Mouse (Mus musculus) cerebellum, adult 2 months (tissue): Measurements from ENCODE around the gene Fam166b. TPM values are rescaled to one million over a fixed set of nuclear protein-coding genes. Genes with fewer than 3 reads are reported as not detected.

Source experiments
- DNase-seq, 2 experiments: peaks; one replicate each; pipeline ENCODE4 v3.0.0; 2021
- H3K27ac ChIP-seq: fragments of 200-500 bp; 2 replicates; pipeline ENCODE4 v1.5.1; 2012; ENCODE audit warnings: low read length, control low read depth, inconsistent platforms; ENCODE audit not compliant: insufficient read depth
- H3K27me3 ChIP-seq: fragments of 200-500 bp; 2 replicates; pipeline ENCODE4 v1.6.1; 2012; ENCODE audit warnings: inconsistent platforms, mild to moderate bottlenecking, low read length, moderate library complexity; ENCODE audit not compliant: control insufficient read depth, insufficient read depth
- H3K4me1 ChIP-seq: fragments of 200-500 bp; 2 replicates; pipeline ENCODE4 v1.6.1; 2011; ENCODE audit warnings: low read length; ENCODE audit not compliant: control insufficient read depth, insufficient read depth
- H3K4me3 ChIP-seq: fragments of 200-500 bp; replicated peaks from 2 replicates; pipeline ENCODE3; 2011; ENCODE audit warnings: mild to moderate bottlenecking, low read depth, low read length, control low read depth; ENCODE audit not compliant: insufficient read depth
- CTCF ChIP-seq: fragments of 200-500 bp; IDR thresholded peaks from 2 replicates; pipeline ENCODE4 v1.5.1; 2011; ENCODE audit warnings: low read depth, mild to moderate bottlenecking, control low read depth, low read length, moderate library complexity, borderline replicate concordance; ENCODE audit not compliant: insufficient read depth
- POLR2A ChIP-seq: fragments of 200-500 bp; IDR thresholded peaks from 2 replicates; pipeline ENCODE4 v1.6.1; 2011; ENCODE audit warnings: low read length, control low read depth, borderline replicate concordance; ENCODE audit not compliant: insufficient read depth
- WGBS: fragments of 180-500 bp; shearing (Covaris S2); methylation state at CpG from one replicate; pipeline ENCODE4 v1.1.7; 2018; 5-methylcytosine and 5-hydroxymethylcytosine counted together
- polyA plus RNA-seq: library from polyadenylated mRNA; depleted of rRNA; stranded (reverse); fragments of >200 nt; gene quantifications from 2 replicates; pipeline ENCODE4 v1.2.3, GENCODE M21; 2012

The Fam166b gene
- polyA plus RNA-seq, 1 experiment, result 0.87 TPM

DNA sequence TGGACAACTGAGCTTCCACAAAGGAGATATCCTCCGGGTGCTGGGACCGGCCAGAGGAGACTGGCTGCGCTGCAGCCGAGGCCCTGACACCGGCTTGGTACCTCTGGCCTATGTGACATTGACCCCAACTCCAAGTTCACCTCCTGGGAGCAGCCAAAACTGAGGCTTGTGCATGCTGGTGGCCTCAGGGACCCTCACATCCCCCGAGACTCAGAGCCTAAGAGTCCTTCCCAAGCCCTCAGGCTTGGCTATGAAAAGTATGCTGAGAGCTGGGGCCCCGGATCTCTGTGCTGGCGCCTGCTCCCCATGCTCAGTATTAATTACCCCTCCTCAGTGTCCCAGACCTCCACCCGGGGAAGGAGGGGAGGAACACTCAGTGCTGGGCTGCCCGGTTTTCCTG, 2.4 kb downstream of the Fam166b start:
- Histone ChIP-seq H3K27ac (no peak overlapping the region), H3K27me3 (no peaks in the 10 kb centered on the region), H3K4me1 (no peaks in the 10 kb centered on the region; the same call in 1 of the 2 replicates), H3K4me3 (no peak overlapping the region)
- TF ChIP-seq POLR2A (no peak), CTCF (no peak)
- no peak for DNase-seq
- WGBS, result 60% methylated on average over 10 of the region's 10 CpGs

DNA sequence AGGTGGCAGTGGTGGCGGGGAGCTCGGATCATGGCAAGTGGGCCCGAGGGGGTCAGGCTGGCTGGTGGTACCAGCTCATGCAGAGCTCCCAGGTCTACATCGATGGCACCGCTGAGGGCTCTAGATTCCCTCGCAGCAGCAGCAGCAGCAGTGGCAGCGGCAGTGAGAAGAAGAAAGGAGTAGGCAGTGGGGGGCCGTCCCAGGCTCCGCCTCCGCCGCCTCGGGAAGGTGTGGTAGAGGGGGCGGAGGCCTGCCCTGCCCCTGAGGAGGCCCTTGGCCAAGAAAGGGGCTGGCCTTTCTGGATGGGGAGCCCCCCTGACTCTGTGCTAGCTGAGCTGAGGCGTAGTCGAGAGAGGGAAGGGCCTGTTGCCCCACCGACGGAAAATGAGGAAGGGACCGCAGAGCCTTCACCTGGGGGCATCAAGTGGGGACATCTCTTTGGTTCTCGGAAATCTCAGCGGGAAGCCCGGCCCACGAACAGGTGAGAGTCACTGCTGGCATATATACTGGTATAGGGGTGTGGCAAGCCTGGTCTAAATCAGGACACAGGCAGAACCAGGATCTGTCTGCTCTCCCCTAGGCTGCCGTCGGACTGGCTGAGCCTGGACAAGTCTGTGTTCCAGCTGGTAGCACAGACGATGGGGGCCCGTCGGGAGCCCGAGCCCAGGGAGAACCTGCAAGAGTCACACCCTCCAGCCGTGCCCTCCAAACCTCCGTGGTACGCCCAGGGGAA, 3.1 kb downstream of the Fam166b start:
- peak in 1 of 2 experiments; percentile 20 for DNase-seq
- Histone ChIP-seq H3K27ac (no peak overlapping the region), H3K4me1 (no peaks in the 10 kb centered on the region; the same call in 1 of the 2 replicates), H3K4me3 (no peak overlapping the region), H3K27me3 (no peaks in the 10 kb centered on the region)
- no peak for TF ChIP-seq POLR2A
- TF ChIP-seq CTCF, result no peak
- 46% methylated on average over 31 of the region's 31 CpGs for WGBS

DNA sequence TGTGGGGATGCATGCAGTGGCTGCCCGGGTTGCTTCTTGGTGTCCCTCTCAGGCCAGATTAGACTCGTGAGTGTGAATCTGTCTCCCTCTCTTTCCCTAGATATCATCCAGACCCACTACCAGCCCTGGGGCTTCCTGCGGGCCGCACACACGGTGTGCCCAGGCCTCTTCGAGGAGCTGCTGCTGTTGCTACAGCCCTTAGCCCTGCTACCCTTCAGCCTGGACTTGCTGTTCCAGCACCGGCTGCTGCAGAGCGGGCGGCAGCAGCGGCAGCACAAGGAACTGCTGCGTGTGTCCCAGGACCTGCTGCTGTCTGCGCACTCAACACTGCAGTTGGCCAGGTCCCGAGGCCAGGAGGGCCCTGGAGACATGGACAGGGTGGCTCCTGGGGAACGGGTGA, 3.7 kb downstream of the Fam166b start:
- H3K4me3 ChIP-seq, result no peak overlapping the region
- WGBS, result 56% methylated on average over 14 of the region's 14 CpGs
- no peak for DNase-seq
- H3K27ac ChIP-seq, result no peak overlapping the region
- no peaks in the 10 kb centered on the region for H3K27me3 ChIP-seq
- H3K4me1 ChIP-seq, result no peaks in the 10 kb centered on the region; the same call in 1 of the 2 replicates
- TF ChIP-seq POLR2A, result no peak
- no peak for TF ChIP-seq CTCF

DNA sequence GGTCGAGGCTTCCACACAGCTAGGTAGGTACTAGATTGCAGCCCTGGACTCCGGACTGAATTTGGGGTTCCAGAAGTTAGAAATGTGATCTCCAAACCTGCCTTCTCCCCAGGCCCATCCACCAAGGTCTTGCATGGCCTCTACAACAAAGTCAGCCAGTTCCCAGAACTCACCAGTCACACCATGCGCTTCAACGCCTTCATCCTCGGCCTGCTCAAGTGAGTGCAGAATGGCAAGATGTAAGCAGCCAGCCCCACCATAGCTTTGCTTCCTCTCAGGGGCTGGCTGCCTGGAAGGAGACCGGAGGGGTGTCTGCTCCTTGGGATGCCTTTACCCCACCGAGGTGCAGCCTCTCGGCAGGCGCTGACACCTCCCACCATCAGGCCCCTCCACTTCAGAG, 4.9 kb downstream of the Fam166b start:
- TF ChIP-seq CTCF (no peak), POLR2A (no peak)
- DNase-seq, result peak in 1 of 2 experiments; percentile 18
- Histone ChIP-seq H3K27me3 (no peaks in the 10 kb centered on the region), H3K4me3 (no peak overlapping the region), H3K4me1 (no peaks in the 10 kb centered on the region; the same call in 1 of the 2 replicates), H3K27ac (no peak overlapping the region)
- 83% methylated on average over 9 of the region's 9 CpGs for WGBS

DNA sequence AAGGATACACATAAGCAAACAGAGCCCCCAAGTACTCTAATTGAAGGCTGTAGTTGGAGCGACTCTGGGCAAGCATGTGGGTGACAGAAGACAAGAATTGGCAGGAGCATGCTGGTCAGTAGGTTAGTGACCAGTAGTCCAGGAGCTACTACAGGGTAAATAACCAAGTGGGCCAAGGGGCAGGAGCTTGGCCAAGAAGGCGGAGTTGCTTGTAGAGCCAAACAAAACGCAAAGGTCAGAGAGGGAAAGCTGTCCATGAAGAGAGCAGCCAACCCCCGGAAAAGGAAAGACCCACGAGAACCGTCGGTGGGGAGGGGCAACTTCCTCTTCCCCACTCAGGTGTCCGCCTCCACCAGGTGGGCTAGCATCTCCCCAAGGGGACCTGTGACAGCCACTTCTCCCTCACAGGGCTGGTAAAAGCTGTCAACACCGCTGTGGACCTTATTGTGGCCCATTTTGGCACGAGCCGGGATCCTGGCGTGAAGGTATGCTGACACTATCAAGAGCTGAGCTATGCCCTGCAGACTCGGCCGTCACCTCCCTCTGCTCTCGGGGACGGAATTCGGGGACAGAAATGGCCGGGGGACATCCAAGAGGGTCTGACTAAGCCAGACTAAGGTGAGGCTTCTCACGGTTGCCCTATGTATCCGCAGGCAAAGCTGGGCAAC, 5.5 kb downstream of the Fam166b start:
- Histone ChIP-seq H3K4me1 (no peaks in the 10 kb centered on the region; the same call in 1 of the 2 replicates), H3K27me3 (no peaks in the 10 kb centered on the region), H3K4me3 (no peak overlapping the region), H3K27ac (no peak overlapping the region)
- TF ChIP-seq POLR2A (no peak), CTCF (no peak)
- 69% methylated on average over 20 of the region's 20 CpGs for WGBS
- DNase-seq, result peak in 1 of 2 experiments; percentile 19

DNA sequence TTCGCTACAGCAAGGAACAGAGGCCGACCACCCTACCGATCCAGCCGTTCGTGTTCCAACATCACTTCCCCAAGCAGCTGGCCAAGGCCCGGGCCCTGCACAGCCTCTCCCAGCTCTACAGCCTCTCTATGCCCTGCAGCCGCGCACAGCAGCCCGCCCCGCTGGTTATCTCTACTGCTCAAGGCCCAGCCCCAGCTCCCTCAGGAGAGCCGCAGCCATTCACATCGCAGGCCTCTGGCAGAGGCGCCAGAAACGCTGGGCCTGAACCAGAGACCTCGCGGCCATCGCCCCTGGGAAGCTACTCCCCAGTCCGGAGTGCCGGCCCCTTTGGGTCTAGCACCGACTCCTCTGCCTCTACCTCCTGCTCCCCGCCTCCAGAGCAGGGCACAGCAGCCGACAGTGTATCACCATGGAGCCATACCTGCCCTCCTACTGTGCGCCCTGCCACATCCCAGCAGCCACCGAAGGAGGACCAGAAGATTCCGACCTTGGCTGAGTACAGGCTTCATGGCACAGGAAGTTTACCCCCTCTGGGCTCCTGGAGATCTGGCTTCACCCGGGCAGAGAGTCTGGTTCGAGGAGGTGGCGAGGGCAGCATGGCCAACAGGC, 7.2 kb downstream of the Fam166b start:
- 79% methylated on average over 28 of the region's 28 CpGs for WGBS
- no peak for DNase-seq
- TF ChIP-seq CTCF, result no peak
- no peak for TF ChIP-seq POLR2A

DNA sequence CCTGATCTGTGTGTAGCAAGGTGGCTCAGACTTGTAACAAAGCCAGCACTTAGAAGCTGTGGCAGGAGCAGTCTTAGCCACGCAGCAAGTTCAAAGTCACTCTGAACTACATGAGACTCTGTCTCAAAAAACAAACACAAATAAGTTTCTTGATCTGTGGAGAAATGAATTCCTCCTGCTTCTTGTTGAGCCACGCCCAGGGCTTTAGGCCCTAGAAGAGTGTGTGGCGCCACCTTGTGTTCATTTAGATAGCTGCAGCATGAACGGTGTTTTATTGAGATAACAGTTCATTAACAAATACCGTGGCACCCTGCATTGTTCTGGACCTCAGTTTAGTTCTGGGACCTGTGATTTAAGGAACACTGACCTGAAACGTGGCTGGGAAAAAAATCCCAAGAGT, 8.6 kb downstream of the Fam166b start:
- H3K4me3 ChIP-seq, result no peak overlapping the region
- peak; percentile 72 to 78 for DNase-seq
- no peak overlapping the region for H3K27ac ChIP-seq
- WGBS, result 3% methylated on average over 6 of the region's 6 CpGs
- H3K4me1 ChIP-seq, result no peaks in the 10 kb centered on the region
- peak; percentile 79 for TF ChIP-seq CTCF
- TF ChIP-seq POLR2A, result no peak
- H3K27me3 ChIP-seq, result no peaks in the 10 kb centered on the region

More for the DNA sequence above, 7.2 kb downstream of the Fam166b start:
- H3K4me3 ChIP-seq, result no peak overlapping the region
- no peaks in the 10 kb centered on the region for H3K27me3 ChIP-seq
- H3K27ac ChIP-seq, result no peak overlapping the region
- no peaks in the 10 kb centered on the region; the same call in 1 of the 2 replicates for H3K4me1 ChIP-seq
